Mouse (Mus musculus): ENCODE results near the gene Ahnak. TPM values are rescaled to one million over a fixed set of nuclear protein-coding genes. Genes with fewer than 3 reads are reported as not detected.

The Ahnak gene
- polyA plus RNA-seq, 1 experiment: 8.0 TPM

DNA sequence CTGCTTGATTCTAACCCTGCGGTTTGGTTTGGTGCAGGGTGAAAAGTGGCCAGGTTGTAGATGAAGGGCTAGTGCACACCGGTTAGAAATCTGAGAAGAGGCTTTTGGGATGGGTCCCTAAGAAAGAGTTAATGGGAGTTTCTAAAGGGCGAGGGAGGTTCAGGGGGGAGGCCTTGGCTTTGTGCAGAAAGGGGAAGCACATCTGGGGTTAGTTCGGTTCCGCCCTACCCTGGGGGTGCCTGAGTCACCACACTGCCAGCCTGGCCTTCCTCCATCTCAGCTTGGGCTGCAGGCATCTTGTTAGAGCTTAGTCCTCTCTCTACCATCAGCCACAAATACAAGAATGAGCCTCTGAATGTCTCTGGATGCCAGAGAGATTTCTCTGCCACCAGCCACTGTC is 8.3 kb upstream of the Ahnak start:
- peak overlapping the region; percentile 51 for H3K27ac ChIP-seq (ENCODE audit: insufficient read depth, low read length)
- peaks cover 44% of the 10 kb centered on the region; the same call in 1 of the 2 replicates for H3K4me1 ChIP-seq (ENCODE audit: control insufficient read depth, insufficient read depth, insufficient read length)
- H3K4me3 ChIP-seq (ENCODE audit: extremely low read depth, insufficient read depth, insufficient read length): no peak overlapping the region
- 20% methylated on average over 5 of the region's 5 CpGs for WGBS
- TF ChIP-seq POLR2A (IDR thresholded peaks at IDR 0.05; ENCODE audit: low read depth, low read length): no peak
- TF ChIP-seq CTCF (IDR thresholded peaks at IDR 0.05; ENCODE audit: extremely low read depth, insufficient read depth, insufficient read length, insufficient replicate concordance): no peak
- peak in 1 of 2 experiments; percentile 63 for DNase-seq (ENCODE audit: low read depth in 1 of 2, low spot score in 2 of 2)
- no peaks in the 10 kb centered on the region for H3K27me3 ChIP-seq (ENCODE audit: control insufficient read depth, insufficient read depth, low read length)
- peaks cover 15% of the 10 kb centered on the region for H3K36me3 ChIP-seq (ENCODE audit: control insufficient read depth, insufficient read depth, low read length)

- 47% methylated on average over 2 of the region's 2 CpGs for WGBS
- Histone ChIP-seq H3K27ac (ENCODE audit: insufficient read depth, low read length) (no peak overlapping the region), H3K4me3 (ENCODE audit: extremely low read depth, insufficient read depth, insufficient read length) (no peak overlapping the region), H3K27me3 (ENCODE audit: control insufficient read depth, insufficient read depth, low read length) (no peaks in the 10 kb centered on the region), H3K4me1 (ENCODE audit: control insufficient read depth, insufficient read depth, insufficient read length) (peaks cover 44% of the 10 kb centered on the region; the same call in 1 of the 2 replicates), H3K36me3 (ENCODE audit: control insufficient read depth, insufficient read depth, low read length) (peaks cover 15% of the 10 kb centered on the region)
- no peak for DNase-seq (ENCODE audit: low read depth in 1 of 2, low spot score in 2 of 2)
- no peak for TF ChIP-seq CTCF (IDR thresholded peaks at IDR 0.05; ENCODE audit: extremely low read depth, insufficient read depth, insufficient read length, insufficient replicate concordance)
- no peak for TF ChIP-seq POLR2A (IDR thresholded peaks at IDR 0.05; ENCODE audit: low read depth, low read length)
These were observed 7.5 kb upstream of the Ahnak start for GRCm38 (mm10) chr19:8981450-8982168.

GRCm38 (mm10) chr19:8982303-8983149 is 6.6 kb upstream of the Ahnak start:
- no peak for DNase-seq (ENCODE audit: low read depth in 1 of 2, low spot score in 2 of 2)
- TF ChIP-seq POLR2A (IDR thresholded peaks at IDR 0.05; ENCODE audit: low read depth, low read length) (no peak), CTCF (IDR thresholded peaks at IDR 0.05; ENCODE audit: extremely low read depth, insufficient read depth, insufficient read length, insufficient replicate concordance) (no peak)
- Histone ChIP-seq H3K4me1 (ENCODE audit: control insufficient read depth, insufficient read depth, insufficient read length) (peaks cover 44% of the 10 kb centered on the region; the same call in 1 of the 2 replicates), H3K36me3 (ENCODE audit: control insufficient read depth, insufficient read depth, low read length) (peaks cover 14% of the 10 kb centered on the region), H3K27me3 (ENCODE audit: control insufficient read depth, insufficient read depth, low read length) (no peaks in the 10 kb centered on the region), H3K4me3 (ENCODE audit: extremely low read depth, insufficient read depth, insufficient read length) (no peak overlapping the region), H3K27ac (ENCODE audit: insufficient read depth, low read length) (no peak overlapping the region)
- WGBS: 72% methylated on average over 5 of the region's 5 CpGs

- peaks cover 44% of the 10 kb centered on the region; the same call in 1 of the 2 replicates for H3K4me1 ChIP-seq (ENCODE audit: control insufficient read depth, insufficient read depth, insufficient read length)
- TF ChIP-seq POLR2A (IDR thresholded peaks at IDR 0.05; ENCODE audit: low read depth, low read length) (no peak), CTCF (IDR thresholded peaks at IDR 0.05; ENCODE audit: extremely low read depth, insufficient read depth, insufficient read length, insufficient replicate concordance) (no peak)
- 48% methylated on average over 4 of the region's 4 CpGs for WGBS
- no peak for DNase-seq (ENCODE audit: low read depth in 1 of 2, low spot score in 2 of 2)
- H3K27ac ChIP-seq (ENCODE audit: insufficient read depth, low read length): peak overlapping the region; percentile 3; the same call in 1 of the 2 replicates
- H3K4me3 ChIP-seq (ENCODE audit: extremely low read depth, insufficient read depth, insufficient read length): no peak overlapping the region
- no peaks in the 10 kb centered on the region for H3K27me3 ChIP-seq (ENCODE audit: control insufficient read depth, insufficient read depth, low read length)
- H3K36me3 ChIP-seq (ENCODE audit: control insufficient read depth, insufficient read depth, low read length): peaks cover 9% of the 10 kb centered on the region
These were observed 5.9 kb upstream of the Ahnak start for GRCm38 (mm10) chr19:8983150-8983650.

GRCm38 (mm10) chr19:8984255-8984868 is 4.7 kb upstream of the Ahnak start:
- peaks cover 46% of the 10 kb centered on the region for H3K4me1 ChIP-seq (ENCODE audit: control insufficient read depth, insufficient read depth, insufficient read length)
- DNase-seq (ENCODE audit: low read depth in 1 of 2, low spot score in 2 of 2): peak; percentile 69 to 97
- WGBS: 9% methylated on average over 7 of the region's 7 CpGs
- H3K36me3 ChIP-seq (ENCODE audit: control insufficient read depth, insufficient read depth, low read length): no peaks in the 10 kb centered on the region; the same call in 1 of the 2 replicates
- no peak overlapping the region for H3K4me3 ChIP-seq (ENCODE audit: extremely low read depth, insufficient read depth, insufficient read length)
- H3K27ac ChIP-seq (ENCODE audit: insufficient read depth, low read length): peak overlapping the region; percentile 76
- TF ChIP-seq POLR2A (IDR thresholded peaks at IDR 0.05; ENCODE audit: low read depth, low read length) (no peak), CTCF (IDR thresholded peaks at IDR 0.05; ENCODE audit: extremely low read depth, insufficient read depth, insufficient read length, insufficient replicate concordance) (no peak)
- H3K27me3 ChIP-seq (ENCODE audit: control insufficient read depth, insufficient read depth, low read length): peaks cover 4% of the 10 kb centered on the region; the same call in 1 of the 2 replicates

GRCm38 (mm10) chr19:8985891-8986290 is 3.2 kb upstream of the Ahnak start:
- Histone ChIP-seq H3K4me3 (ENCODE audit: extremely low read depth, insufficient read depth, insufficient read length) (no peak overlapping the region), H3K36me3 (ENCODE audit: control insufficient read depth, insufficient read depth, low read length) (no peaks in the 10 kb centered on the region), H3K27ac (ENCODE audit: insufficient read depth, low read length) (no peak overlapping the region), H3K4me1 (ENCODE audit: control insufficient read depth, insufficient read depth, insufficient read length) (peaks cover 44% of the 10 kb centered on the region), H3K27me3 (ENCODE audit: control insufficient read depth, insufficient read depth, low read length) (peaks cover 6% of the 10 kb centered on the region)
- TF ChIP-seq CTCF (IDR thresholded peaks at IDR 0.05; ENCODE audit: extremely low read depth, insufficient read depth, insufficient read length, insufficient replicate concordance) (no peak), POLR2A (IDR thresholded peaks at IDR 0.05; ENCODE audit: low read depth, low read length) (no peak)
- DNase-seq (ENCODE audit: low read depth in 1 of 2, low spot score in 2 of 2): no peak
- 85% methylated on average over 5 of the region's 5 CpGs for WGBS
